Mouse (Mus musculus) bone marrow, adult 2 months (tissue): ENCODE measurements around the gene Ell3.

Experiments
- CTCF ChIP-seq: fragments of 200-500 bp; IDR thresholded peaks from 2 replicates; pipeline ENCODE4 v1.5.1; 2011; ENCODE audit warnings: low read length, control low read depth; ENCODE audit not compliant: control insufficient read depth, insufficient read depth
- POLR2A ChIP-seq: fragments of 200-500 bp; IDR thresholded peaks from 2 replicates; pipeline ENCODE4 v1.6.1; 2011; ENCODE audit warnings: low read depth, mild to moderate bottlenecking, control low read depth, low read length, borderline replicate concordance; ENCODE audit not compliant: control insufficient read depth

- no peak for TF ChIP-seq POLR2A
- no peak for TF ChIP-seq CTCF
Observed at GRCm38 (mm10) chr2:121439746-121440145, 4.3 kb downstream of the Ell3 start.
